Mouse (Mus musculus): Measurements from ENCODE around the gene Blmh.

DNA sequence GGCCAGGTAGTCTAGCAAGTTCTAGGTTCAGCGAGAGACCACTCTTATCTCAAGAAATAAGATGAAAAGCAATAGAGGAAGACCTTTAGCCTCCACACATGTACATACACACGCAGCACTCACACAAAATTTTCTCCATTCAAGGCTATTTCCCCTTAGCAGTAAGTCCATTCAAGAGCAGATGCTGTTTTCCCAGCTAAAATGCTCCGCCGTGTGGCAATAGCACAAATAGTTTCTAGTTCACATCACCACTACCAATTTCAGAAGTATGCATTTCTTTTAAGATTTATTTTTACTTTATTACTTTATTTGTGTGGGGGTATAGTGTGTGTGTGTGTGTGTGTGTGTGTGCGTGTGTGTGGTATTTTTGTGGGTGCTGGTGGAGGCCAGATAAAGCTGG is 12.0 kb downstream of the Blmh start:
- TF ChIP-seq CTCF (IDR thresholded peaks at IDR 0.05; ENCODE audit: extremely low read depth, insufficient read length, insufficient replicate concordance, low read depth, low read length) = no peak
- no peak for TF ChIP-seq POLR2A (IDR thresholded peaks at IDR 0.05; ENCODE audit: low read depth, low read length)
